Mouse (Mus musculus): Measurements from ENCODE around the gene Dlg4. TPM values are rescaled to one million over a fixed set of nuclear protein-coding genes. Genes with fewer than 3 reads are reported as not detected.

The Dlg4 gene
- polyA plus RNA-seq (2014; fragmentation: Illumina TruSeq; extraction: RNeasy Lipid Tissue Mini Kit (QIAGEN cat#74804); ENCODE audit: low read depth, low replicate concordance), result 3.2 TPM

GRCm38 (mm10) chr11:70016669-70017068 is at the start of gene Dlg4:
Dlg4 (plus strand) TSS chr11:70016942.

GRCm38 (mm10) chr11:69981141-69981762 is 35.5 kb upstream of the Dlg4 start, which contains the start of gene Ctdnep1:
Ctdnep1 (plus strand) TSS chr11:69981156.

GRCm38 (mm10) chr11:69982225-69982624 is 34.5 kb upstream of the Dlg4 start, which contains the start of gene Elp5:
Elp5 (minus strand) TSS chr11:69982517.

GRCm38 (mm10) chr11:69990850-69991691 is 25.7 kb upstream of the Dlg4 start, which contains the start of gene Gabarap:
Gabarap (plus strand) TSS chr11:69991143.

DNA sequence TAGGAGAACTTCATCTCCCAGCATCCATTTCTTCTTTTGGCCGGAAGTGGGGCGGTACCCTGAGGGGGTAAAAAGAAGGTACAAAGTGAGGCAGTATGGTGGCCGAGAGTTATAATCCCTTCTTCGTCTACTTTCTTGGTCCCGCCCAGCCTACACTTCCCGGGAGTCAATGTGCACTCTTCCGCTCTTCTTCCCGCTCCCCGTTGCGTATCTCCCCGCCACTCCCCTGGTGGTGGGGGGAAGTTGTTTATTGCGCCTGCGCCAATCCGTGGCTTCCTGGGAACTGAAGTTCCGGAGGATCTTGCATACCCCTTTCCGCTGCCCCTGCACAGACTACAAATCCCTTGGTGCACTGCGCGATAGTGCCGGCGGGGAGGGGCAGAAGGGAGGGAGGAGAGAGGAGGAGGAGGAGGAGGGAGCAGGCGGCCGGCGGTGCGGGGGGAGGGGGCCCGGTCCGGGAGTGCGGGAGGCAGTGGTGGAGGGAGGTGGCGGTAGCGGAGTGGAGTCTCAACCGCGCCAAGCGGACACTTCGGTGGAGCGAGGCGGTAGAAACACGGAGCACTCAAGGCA is 21.3 kb upstream of the Dlg4 start, which contains the start of gene Phf23:
Gene Phf23, plus strand, starts transcription at position 387 of the 570 bp plus-strand sequence.

GRCm38 (mm10) chr11:70000396-70000898 is 16.3 kb upstream of the Dlg4 start, which contains the start of gene Dvl2:
Dvl2 (plus strand) TSS chr11:70000595.

DNA sequence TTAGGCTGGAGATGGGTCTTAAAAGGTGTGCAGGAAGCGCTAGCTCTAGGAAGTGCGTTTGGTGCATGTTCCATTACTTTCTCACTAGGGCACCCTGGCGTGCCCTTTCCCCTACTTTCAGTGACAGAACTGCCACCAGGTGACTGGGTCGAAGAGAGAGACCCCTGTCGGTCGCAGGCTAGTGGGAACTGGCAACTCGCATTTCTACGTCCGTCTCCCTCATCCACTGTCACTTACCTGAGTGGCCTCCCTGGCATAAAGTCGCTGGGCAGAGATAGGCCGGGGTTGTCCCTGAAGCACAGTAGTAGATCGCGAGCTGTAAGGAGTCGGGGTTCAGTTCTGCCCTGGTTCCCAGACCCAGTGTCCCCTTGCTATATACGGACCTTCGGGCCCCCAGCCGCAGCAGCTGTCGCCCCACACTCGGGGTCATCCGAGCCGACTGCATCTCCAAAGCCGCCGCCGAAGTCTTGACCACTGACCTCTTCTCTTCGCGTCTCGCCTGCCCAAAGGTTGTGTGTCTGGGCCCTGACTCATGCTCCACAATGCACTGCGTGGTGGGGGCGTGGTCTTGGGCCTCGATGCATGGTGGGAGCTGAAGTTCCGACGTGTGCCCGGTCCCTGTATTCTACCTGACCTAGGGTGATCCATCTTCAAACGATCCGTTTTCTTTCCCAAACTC is 1.7 kb upstream of the Dlg4 start, which contains the start of gene Acadvl:
Gene Acadvl, minus strand, starts transcription at position 532 of the 679 bp plus-strand sequence.

DNA sequence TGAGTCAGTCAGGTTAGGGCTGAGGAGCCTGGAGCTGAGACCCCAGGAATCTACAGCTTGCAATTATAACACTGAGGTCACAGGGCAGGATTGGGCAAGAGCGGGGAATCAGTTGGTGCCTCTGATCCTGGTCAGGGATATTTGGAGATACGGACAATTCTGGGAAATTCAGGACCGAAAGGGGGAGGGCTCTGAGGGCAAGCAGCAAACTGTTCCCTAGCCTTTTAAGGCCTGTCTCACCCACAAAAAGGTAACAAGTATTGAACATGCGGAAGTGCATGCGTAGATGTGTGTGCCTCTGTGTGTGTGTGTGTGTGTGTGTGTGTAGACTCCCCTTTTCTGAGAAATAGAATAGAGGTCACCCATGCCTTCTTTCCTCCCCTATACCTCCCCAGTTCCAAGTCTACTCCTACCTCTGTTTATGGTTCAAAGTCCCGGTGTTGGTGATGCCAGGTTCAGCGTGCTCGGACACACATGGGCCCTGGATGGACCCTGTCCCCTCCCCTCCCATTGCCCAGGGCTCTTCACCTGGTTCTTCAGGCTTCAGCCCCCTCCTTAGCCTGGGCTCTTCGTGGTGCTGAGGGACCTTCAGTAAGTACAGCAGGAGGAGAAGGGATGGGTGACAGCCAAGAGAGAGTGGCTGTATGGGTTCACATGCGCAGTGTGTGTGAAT is 37.3 kb downstream of the Dlg4 start, which contains the start of gene Asgr1:
Gene Asgr1, plus strand, starts transcription at position 188 of the 673 bp plus-strand sequence.

GRCm38 (mm10) chr11:70091986-70092783 is 75.4 kb downstream of the Dlg4 start, which contains the start of gene Asgr2:
Asgr2 (plus strand) TSS chr11:70092644.

Other genes with a start within 250 kb of the Dlg4 start
- gene Chrnb1, start 221.0 kb upstream of the Dlg4 start, polyA plus RNA-seq (2014; fragmentation: Illumina TruSeq; extraction: RNeasy Lipid Tissue Mini Kit (QIAGEN cat#74804); ENCODE audit: low read depth, low replicate concordance), result 7.0 TPM
- gene Fgf11, start 215.1 kb upstream of the Dlg4 start, polyA plus RNA-seq (2014; fragmentation: Illumina TruSeq; extraction: RNeasy Lipid Tissue Mini Kit (QIAGEN cat#74804); ENCODE audit: low read depth, low replicate concordance), result 3.8 TPM
- gene Tmem102, start 211.3 kb upstream of the Dlg4 start, polyA plus RNA-seq (2014; fragmentation: Illumina TruSeq; extraction: RNeasy Lipid Tissue Mini Kit (QIAGEN cat#74804); ENCODE audit: low read depth, low replicate concordance), result not detected
- not detected for gene Gm39566, start 201.6 kb upstream of the Dlg4 start, polyA plus RNA-seq (2014; fragmentation: Illumina TruSeq; extraction: RNeasy Lipid Tissue Mini Kit (QIAGEN cat#74804); ENCODE audit: low read depth, low replicate concordance)
- not detected for gene Spem2, start 198.5 kb upstream of the Dlg4 start, polyA plus RNA-seq (2014; fragmentation: Illumina TruSeq; extraction: RNeasy Lipid Tissue Mini Kit (QIAGEN cat#74804); ENCODE audit: low read depth, low replicate concordance)
- not detected for gene Spem1, start 194.8 kb upstream of the Dlg4 start, polyA plus RNA-seq (2014; fragmentation: Illumina TruSeq; extraction: RNeasy Lipid Tissue Mini Kit (QIAGEN cat#74804); ENCODE audit: low read depth, low replicate concordance)
- 5.0 TPM for gene Nlgn2, start 179.2 kb upstream of the Dlg4 start, polyA plus RNA-seq (2014; fragmentation: Illumina TruSeq; extraction: RNeasy Lipid Tissue Mini Kit (QIAGEN cat#74804); ENCODE audit: low read depth, low replicate concordance)
- 282 TPM for gene Tmem256, start 178.4 kb upstream of the Dlg4 start, polyA plus RNA-seq (2014; fragmentation: Illumina TruSeq; extraction: RNeasy Lipid Tissue Mini Kit (QIAGEN cat#74804); ENCODE audit: low read depth, low replicate concordance)
- 23.8 TPM for gene Plscr3, start 170.6 kb upstream of the Dlg4 start, polyA plus RNA-seq (2014; fragmentation: Illumina TruSeq; extraction: RNeasy Lipid Tissue Mini Kit (QIAGEN cat#74804); ENCODE audit: low read depth, low replicate concordance)
- gene Tnk1, start 158.2 kb upstream of the Dlg4 start, polyA plus RNA-seq (2014; fragmentation: Illumina TruSeq; extraction: RNeasy Lipid Tissue Mini Kit (QIAGEN cat#74804); ENCODE audit: low read depth, low replicate concordance), result not detected
- not detected for gene Tmem95, start 138.9 kb upstream of the Dlg4 start, polyA plus RNA-seq (2014; fragmentation: Illumina TruSeq; extraction: RNeasy Lipid Tissue Mini Kit (QIAGEN cat#74804); ENCODE audit: low read depth, low replicate concordance)
- gene Kctd11, start 135.5 kb upstream of the Dlg4 start, polyA plus RNA-seq (2014; fragmentation: Illumina TruSeq; extraction: RNeasy Lipid Tissue Mini Kit (QIAGEN cat#74804); ENCODE audit: low read depth, low replicate concordance), result 4.2 TPM
- gene Acap1, start 121.4 kb upstream of the Dlg4 start, polyA plus RNA-seq (2014; fragmentation: Illumina TruSeq; extraction: RNeasy Lipid Tissue Mini Kit (QIAGEN cat#74804); ENCODE audit: low read depth, low replicate concordance), result 0.81 TPM
- gene 2810408A11Rik, start 116.0 kb upstream of the Dlg4 start, polyA plus RNA-seq (2014; fragmentation: Illumina TruSeq; extraction: RNeasy Lipid Tissue Mini Kit (QIAGEN cat#74804); ENCODE audit: low read depth, low replicate concordance), result 2.9 TPM
- gene Neurl4, start 115.9 kb upstream of the Dlg4 start, polyA plus RNA-seq (2014; fragmentation: Illumina TruSeq; extraction: RNeasy Lipid Tissue Mini Kit (QIAGEN cat#74804); ENCODE audit: low read depth, low replicate concordance), result 37.7 TPM
- 44.4 TPM for gene Gps2, start 103.1 kb upstream of the Dlg4 start, polyA plus RNA-seq (2014; fragmentation: Illumina TruSeq; extraction: RNeasy Lipid Tissue Mini Kit (QIAGEN cat#74804); ENCODE audit: low read depth, low replicate concordance)
- gene Eif5a, start 95.0 kb upstream of the Dlg4 start, polyA plus RNA-seq (2014; fragmentation: Illumina TruSeq; extraction: RNeasy Lipid Tissue Mini Kit (QIAGEN cat#74804); ENCODE audit: low read depth, low replicate concordance), result 482 TPM
- gene Ybx2, start 81.1 kb upstream of the Dlg4 start, polyA plus RNA-seq (2014; fragmentation: Illumina TruSeq; extraction: RNeasy Lipid Tissue Mini Kit (QIAGEN cat#74804); ENCODE audit: low read depth, low replicate concordance), result 32.3 TPM
- 385 TPM for gene Slc2a4, start 68.8 kb upstream of the Dlg4 start, polyA plus RNA-seq (2014; fragmentation: Illumina TruSeq; extraction: RNeasy Lipid Tissue Mini Kit (QIAGEN cat#74804); ENCODE audit: low read depth, low replicate concordance)
- 0.58 TPM for gene Cldn7, start 52.2 kb upstream of the Dlg4 start, polyA plus RNA-seq (2014; fragmentation: Illumina TruSeq; extraction: RNeasy Lipid Tissue Mini Kit (QIAGEN cat#74804); ENCODE audit: low read depth, low replicate concordance)
- gene Ctdnep1, start 35.8 kb upstream of the Dlg4 start, polyA plus RNA-seq (2014; fragmentation: Illumina TruSeq; extraction: RNeasy Lipid Tissue Mini Kit (QIAGEN cat#74804); ENCODE audit: low read depth, low replicate concordance), result 146 TPM
- 52.8 TPM for gene Elp5, start 34.4 kb upstream of the Dlg4 start, polyA plus RNA-seq (2014; fragmentation: Illumina TruSeq; extraction: RNeasy Lipid Tissue Mini Kit (QIAGEN cat#74804); ENCODE audit: low read depth, low replicate concordance)
- 418 TPM for gene Gabarap, start 25.8 kb upstream of the Dlg4 start, polyA plus RNA-seq (2014; fragmentation: Illumina TruSeq; extraction: RNeasy Lipid Tissue Mini Kit (QIAGEN cat#74804); ENCODE audit: low read depth, low replicate concordance)
- 25.3 TPM for gene Phf23, start 21.2 kb upstream of the Dlg4 start, polyA plus RNA-seq (2014; fragmentation: Illumina TruSeq; extraction: RNeasy Lipid Tissue Mini Kit (QIAGEN cat#74804); ENCODE audit: low read depth, low replicate concordance)
- 5.6 TPM for gene Dvl2, start 16.3 kb upstream of the Dlg4 start, polyA plus RNA-seq (2014; fragmentation: Illumina TruSeq; extraction: RNeasy Lipid Tissue Mini Kit (QIAGEN cat#74804); ENCODE audit: low read depth, low replicate concordance)
- 1,086 TPM for gene Acadvl, start 1.5 kb upstream of the Dlg4 start, polyA plus RNA-seq (2014; fragmentation: Illumina TruSeq; extraction: RNeasy Lipid Tissue Mini Kit (QIAGEN cat#74804); ENCODE audit: low read depth, low replicate concordance)
- gene Asgr1, start 37.1 kb downstream of the Dlg4 start, polyA plus RNA-seq (2014; fragmentation: Illumina TruSeq; extraction: RNeasy Lipid Tissue Mini Kit (QIAGEN cat#74804); ENCODE audit: low read depth, low replicate concordance), result 0.50 TPM
- gene Asgr2, start 75.7 kb downstream of the Dlg4 start, polyA plus RNA-seq (2014; fragmentation: Illumina TruSeq; extraction: RNeasy Lipid Tissue Mini Kit (QIAGEN cat#74804); ENCODE audit: low read depth, low replicate concordance), result 0.68 TPM
- gene Mgl2, start 113.4 kb downstream of the Dlg4 start, polyA plus RNA-seq (2014; fragmentation: Illumina TruSeq; extraction: RNeasy Lipid Tissue Mini Kit (QIAGEN cat#74804); ENCODE audit: low read depth, low replicate concordance), result 16.8 TPM
- 7.1 TPM for gene Clec10a, start 139.3 kb downstream of the Dlg4 start, polyA plus RNA-seq (2014; fragmentation: Illumina TruSeq; extraction: RNeasy Lipid Tissue Mini Kit (QIAGEN cat#74804); ENCODE audit: low read depth, low replicate concordance)
- 0.71 TPM for gene Slc16a11, start 195.8 kb downstream of the Dlg4 start, polyA plus RNA-seq (2014; fragmentation: Illumina TruSeq; extraction: RNeasy Lipid Tissue Mini Kit (QIAGEN cat#74804); ENCODE audit: low read depth, low replicate concordance)
- 3.4 TPM for gene Slc16a13, start 204.1 kb downstream of the Dlg4 start, polyA plus RNA-seq (2014; fragmentation: Illumina TruSeq; extraction: RNeasy Lipid Tissue Mini Kit (QIAGEN cat#74804); ENCODE audit: low read depth, low replicate concordance)
- 15.9 TPM for gene Bcl6b, start 212.9 kb downstream of the Dlg4 start, polyA plus RNA-seq (2014; fragmentation: Illumina TruSeq; extraction: RNeasy Lipid Tissue Mini Kit (QIAGEN cat#74804); ENCODE audit: low read depth, low replicate concordance)
- gene 0610010K14Rik, start 221.0 kb downstream of the Dlg4 start, polyA plus RNA-seq (2014; fragmentation: Illumina TruSeq; extraction: RNeasy Lipid Tissue Mini Kit (QIAGEN cat#74804); ENCODE audit: low read depth, low replicate concordance), result 37.6 TPM
- gene Gm21988, start 222.9 kb downstream of the Dlg4 start, polyA plus RNA-seq (2014; fragmentation: Illumina TruSeq; extraction: RNeasy Lipid Tissue Mini Kit (QIAGEN cat#74804); ENCODE audit: low read depth, low replicate concordance), result 4.5 TPM
- 154 TPM for gene Rnasek, start 222.9 kb downstream of the Dlg4 start, polyA plus RNA-seq (2014; fragmentation: Illumina TruSeq; extraction: RNeasy Lipid Tissue Mini Kit (QIAGEN cat#74804); ENCODE audit: low read depth, low replicate concordance)
- 4.5 TPM for gene Alox12, start 238.4 kb downstream of the Dlg4 start, polyA plus RNA-seq (2014; fragmentation: Illumina TruSeq; extraction: RNeasy Lipid Tissue Mini Kit (QIAGEN cat#74804); ENCODE audit: low read depth, low replicate concordance)